Mouse (Mus musculus) ES-Bruce4 (cell line): ENCODE data around the gene Dmd.

Source experiments
- CTCF ChIP-seq: IDR thresholded peaks from one replicate; pipeline ENCODE4 v1.8.1; 2011; ENCODE audit warnings: low read depth, low read length
- EP300 ChIP-seq: IDR thresholded peaks from 2 replicates; pipeline ENCODE4 v1.6.1; 2011; ENCODE audit warnings: low read depth, low read length; ENCODE audit not compliant: insufficient read depth
- POLR2A ChIP-seq: IDR thresholded peaks from one replicate; pipeline ENCODE4 v1.8.1; 2011; ENCODE audit warnings: low read length; ENCODE audit not compliant: insufficient read depth

GRCm38 (mm10) chrX:84241297-84241859 lies 1292.7 kb downstream of the Dmd start:
- TF ChIP-seq POLR2A (no peak), EP300 (no peak), CTCF (no peak)
